Mouse (Mus musculus): Measurements from ENCODE around the gene Aig1. TPM values are rescaled to one million over a fixed set of nuclear protein-coding genes. Genes with fewer than 3 reads are reported as not detected.

Aig1 gene
- polyA plus RNA-seq, 1 experiment from 2014 or later, result 44.1 TPM

DNA sequence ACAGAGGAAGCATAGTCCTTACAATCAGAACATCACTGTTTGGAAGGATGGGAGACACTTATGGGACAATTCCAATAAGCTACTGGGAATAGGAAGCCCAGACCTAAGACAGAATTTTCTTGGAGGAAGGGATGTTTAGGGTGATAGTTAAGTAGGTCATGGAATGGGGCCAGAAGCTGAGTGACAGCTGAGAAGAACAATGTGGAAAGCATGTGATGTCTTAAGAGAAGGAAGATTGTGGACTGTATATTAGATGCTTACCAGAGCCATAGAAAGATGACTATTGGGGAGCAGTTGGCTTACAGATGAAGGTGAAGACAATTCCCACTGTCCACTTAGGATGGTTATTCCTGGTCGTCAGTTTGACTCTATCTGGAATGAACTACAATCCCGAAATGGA is 191.3 kb downstream of the Aig1 start:
- Histone ChIP-seq H3K4me2 (ENCODE audit: low read depth) (no peak overlapping the region), H3K27me3 (ENCODE audit: control insufficient read depth, insufficient read depth, low read length) (no peaks in the 10 kb centered on the region), H3K9ac (ENCODE audit: low read length) (no peak overlapping the region), H3K4me1 (ENCODE audit: control insufficient read depth, insufficient read depth, low read length) (no peaks in the 10 kb centered on the region), H3K4me3 (ENCODE audit: low read depth, low read length) (no peak overlapping the region), H3K27ac (ENCODE audit: low read depth, low read length) (no peak overlapping the region), H3K36me3 (ENCODE audit: control insufficient read depth, insufficient read depth, low read length) (no peaks in the 10 kb centered on the region), H3K9me3 (ENCODE audit: control insufficient read depth, low read length) (no peaks in the 10 kb centered on the region)
- ATAC-seq (ENCODE audit: insufficient read depth, low FRiP score, low TSS enrichment) (no peak), DNase-seq (ENCODE audit: low spot score) (no peak)
- WGBS, result 89% methylated on average over 2 of the region's 2 CpGs

DNA sequence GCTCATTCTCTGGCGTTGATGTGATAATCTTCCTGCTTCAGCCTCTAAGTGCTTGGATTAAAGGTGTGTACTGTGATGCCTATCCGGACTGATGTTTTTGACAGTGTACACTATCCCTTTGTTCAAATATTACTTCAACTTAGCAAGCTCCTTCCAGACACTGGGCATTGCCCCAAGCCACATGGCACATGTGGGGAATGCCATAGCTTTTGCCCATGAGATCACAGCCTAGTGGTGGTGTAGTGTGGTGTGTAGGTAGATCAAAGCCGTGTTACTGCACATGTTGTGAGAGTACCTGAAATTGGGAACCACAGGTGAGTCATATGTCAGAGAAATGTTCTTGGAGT is 193.8 kb downstream of the Aig1 start:
- no peak for ATAC-seq (ENCODE audit: insufficient read depth, low FRiP score, low TSS enrichment)

DNA sequence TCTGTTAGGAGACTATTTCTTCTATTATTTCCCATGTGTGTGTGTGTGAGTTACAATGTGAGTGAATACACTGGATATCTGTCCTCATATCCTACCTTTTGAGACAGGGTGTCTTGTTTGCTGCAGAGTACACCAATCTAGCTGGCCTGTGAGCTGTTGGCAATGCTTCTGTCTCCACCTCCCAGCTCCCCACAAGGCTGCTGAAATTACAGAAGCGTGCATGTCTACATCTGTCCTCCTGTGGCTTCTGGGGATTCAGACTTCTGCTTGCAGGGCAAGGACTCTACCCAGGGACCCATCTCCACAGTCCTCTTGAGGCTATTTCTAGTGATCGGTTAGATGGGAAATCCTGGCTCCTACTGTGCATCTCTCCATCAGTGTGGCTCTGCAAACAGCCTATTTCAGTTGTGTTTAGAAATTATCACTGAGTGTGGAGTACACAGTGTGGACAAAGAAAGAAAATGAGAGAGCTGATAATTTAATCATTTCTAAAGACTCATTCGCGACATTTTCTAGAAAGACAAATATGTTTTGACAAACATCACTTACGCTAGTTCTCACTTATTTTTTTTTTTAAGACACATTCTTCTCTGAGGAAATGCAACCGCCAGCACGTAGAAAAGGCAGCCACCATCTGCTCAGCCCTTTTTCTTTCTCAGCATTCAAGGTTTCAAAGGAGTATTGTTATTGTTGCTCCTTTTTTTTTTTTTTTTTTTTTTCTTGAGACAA is 194.3 kb downstream of the Aig1 start:
- H3K27ac ChIP-seq (ENCODE audit: low read depth, low read length), result no peak overlapping the region
- H3K4me3 ChIP-seq (ENCODE audit: low read depth, low read length), result no peak overlapping the region
- no peaks in the 10 kb centered on the region for H3K36me3 ChIP-seq (ENCODE audit: control insufficient read depth, insufficient read depth, low read length)
- H3K4me2 ChIP-seq (ENCODE audit: low read depth), result no peak overlapping the region
- H3K9me3 ChIP-seq (ENCODE audit: control insufficient read depth, low read length), result no peaks in the 10 kb centered on the region
- no peak for ATAC-seq (ENCODE audit: insufficient read depth, low FRiP score, low TSS enrichment)
- no peaks in the 10 kb centered on the region for H3K27me3 ChIP-seq (ENCODE audit: control insufficient read depth, insufficient read depth, low read length)
- H3K4me1 ChIP-seq (ENCODE audit: control insufficient read depth, insufficient read depth, low read length), result no peaks in the 10 kb centered on the region
- no peak for DNase-seq (ENCODE audit: low spot score)
- H3K9ac ChIP-seq (ENCODE audit: low read length), result no peak overlapping the region
- 78% methylated on average over 7 of the region's 7 CpGs for WGBS

More for the DNA sequence above, 193.8 kb downstream of the Aig1 start:
- Histone ChIP-seq H3K4me3 (ENCODE audit: low read depth, low read length) (no peak overlapping the region), H3K36me3 (ENCODE audit: control insufficient read depth, insufficient read depth, low read length) (no peaks in the 10 kb centered on the region), H3K4me1 (ENCODE audit: control insufficient read depth, insufficient read depth, low read length) (no peaks in the 10 kb centered on the region), H3K27ac (ENCODE audit: low read depth, low read length) (no peak overlapping the region), H3K4me2 (ENCODE audit: low read depth) (no peak overlapping the region), H3K27me3 (ENCODE audit: control insufficient read depth, insufficient read depth, low read length) (no peaks in the 10 kb centered on the region), H3K9me3 (ENCODE audit: control insufficient read depth, low read length) (no peaks in the 10 kb centered on the region), H3K9ac (ENCODE audit: low read length) (no peak overlapping the region)
- DNase-seq (ENCODE audit: low spot score), result no peak
- WGBS, result 86% methylated on average over 3 of the region's 3 CpGs

DNA sequence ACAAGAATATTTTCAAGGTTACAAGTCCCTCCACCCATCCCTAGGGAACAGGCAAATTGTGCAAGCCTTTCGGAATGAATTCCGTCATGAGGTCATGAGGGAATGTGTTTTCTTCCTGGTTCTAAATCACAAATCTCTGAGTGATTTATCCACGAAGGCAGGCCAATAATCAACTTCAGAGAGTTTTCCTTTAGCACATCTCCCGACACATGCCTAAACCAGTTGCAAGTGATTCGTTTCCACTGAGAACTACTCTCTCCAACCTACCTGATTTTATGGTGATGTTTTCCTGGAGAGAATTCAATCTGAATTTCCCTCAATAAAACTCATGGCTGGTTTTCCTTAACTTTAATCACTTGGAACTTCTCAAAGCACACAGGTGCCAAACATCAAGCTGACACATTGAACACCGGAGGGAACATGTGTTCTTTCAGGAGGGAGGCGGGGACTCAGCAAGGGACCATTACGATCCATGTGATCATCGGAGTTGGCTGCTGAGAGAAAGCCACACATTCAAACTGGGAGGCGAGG is 201.5 kb downstream of the Aig1 start:
- no peak for DNase-seq (ENCODE audit: low spot score)
- WGBS, result 72% methylated on average over 10 of the region's 10 CpGs
- H3K4me3 ChIP-seq (ENCODE audit: low read depth, low read length), result no peak overlapping the region

DNA sequence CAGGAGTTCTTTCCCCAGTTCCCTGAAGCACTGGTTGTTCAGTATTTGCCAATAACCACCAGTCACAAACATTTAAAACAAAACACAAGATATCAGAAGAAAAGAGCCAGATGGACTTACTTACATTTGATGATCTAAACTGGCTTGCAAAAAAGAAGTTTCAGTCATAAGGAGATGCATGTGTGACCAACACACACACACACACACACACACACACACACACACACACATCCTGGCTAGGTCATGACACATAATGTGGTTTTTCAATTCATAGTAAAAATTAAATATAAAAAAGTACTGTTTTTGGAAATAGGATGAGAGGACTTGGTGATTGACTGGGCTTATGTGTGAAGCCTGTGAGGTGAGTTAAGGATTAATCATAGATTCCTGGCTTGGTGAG is 205.3 kb downstream of the Aig1 start:
- Histone ChIP-seq H3K4me3 (ENCODE audit: low read depth, low read length) (no peak overlapping the region), H3K4me2 (ENCODE audit: low read depth) (no peak overlapping the region), H3K9me3 (ENCODE audit: control insufficient read depth, low read length) (no peaks in the 10 kb centered on the region), H3K27ac (ENCODE audit: low read depth, low read length) (no peak overlapping the region), H3K27me3 (ENCODE audit: control insufficient read depth, insufficient read depth, low read length) (no peaks in the 10 kb centered on the region), H3K9ac (ENCODE audit: low read length) (no peak overlapping the region), H3K4me1 (ENCODE audit: control insufficient read depth, insufficient read depth, low read length) (no peaks in the 10 kb centered on the region), H3K36me3 (ENCODE audit: control insufficient read depth, insufficient read depth, low read length) (no peaks in the 10 kb centered on the region)
- no peak for ATAC-seq (ENCODE audit: insufficient read depth, low FRiP score, low TSS enrichment)
- no peak for DNase-seq (ENCODE audit: low spot score)

More for the DNA sequence above, 201.5 kb downstream of the Aig1 start:
- Histone ChIP-seq H3K27ac (ENCODE audit: low read depth, low read length) (no peak overlapping the region), H3K4me2 (ENCODE audit: low read depth) (no peak overlapping the region), H3K27me3 (ENCODE audit: control insufficient read depth, insufficient read depth, low read length) (no peaks in the 10 kb centered on the region), H3K36me3 (ENCODE audit: control insufficient read depth, insufficient read depth, low read length) (no peaks in the 10 kb centered on the region), H3K9ac (ENCODE audit: low read length) (no peak overlapping the region), H3K9me3 (ENCODE audit: control insufficient read depth, low read length) (no peaks in the 10 kb centered on the region), H3K4me1 (ENCODE audit: control insufficient read depth, insufficient read depth, low read length) (no peaks in the 10 kb centered on the region)
- no peak for ATAC-seq (ENCODE audit: insufficient read depth, low FRiP score, low TSS enrichment)

DNA sequence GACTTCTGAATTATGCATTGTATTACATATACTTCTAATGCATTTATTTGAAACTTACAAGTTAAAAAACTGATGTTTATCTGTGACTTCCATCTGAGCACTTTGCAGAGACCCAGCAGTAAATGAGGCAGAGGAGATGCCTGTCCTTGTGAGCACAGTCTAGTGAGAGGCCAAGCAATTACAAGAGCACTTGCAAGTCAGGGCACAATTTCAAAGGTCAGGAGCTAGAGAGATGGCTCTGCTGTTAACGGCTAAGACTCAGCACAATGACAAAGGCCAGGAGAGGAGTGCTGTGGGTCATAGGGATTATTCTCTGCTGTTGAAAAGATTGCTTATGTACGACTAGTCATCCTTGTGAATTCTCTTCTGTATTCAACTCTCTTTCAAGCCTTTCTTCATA is 209.0 kb downstream of the Aig1 start:
- no peak overlapping the region for H3K4me3 ChIP-seq (ENCODE audit: low read depth, low read length)
- no peaks in the 10 kb centered on the region for H3K27me3 ChIP-seq (ENCODE audit: control insufficient read depth, insufficient read depth, low read length)
- ATAC-seq (ENCODE audit: insufficient read depth, low FRiP score, low TSS enrichment) (no peak), DNase-seq (ENCODE audit: low spot score) (no peak)
- H3K4me2 ChIP-seq (ENCODE audit: low read depth), result no peak overlapping the region
- H3K4me1 ChIP-seq (ENCODE audit: control insufficient read depth, insufficient read depth, low read length), result no peaks in the 10 kb centered on the region
- no peaks in the 10 kb centered on the region for H3K9me3 ChIP-seq (ENCODE audit: control insufficient read depth, low read length)
- no peaks in the 10 kb centered on the region for H3K36me3 ChIP-seq (ENCODE audit: control insufficient read depth, insufficient read depth, low read length)
- H3K27ac ChIP-seq (ENCODE audit: low read depth, low read length), result no peak overlapping the region
- H3K9ac ChIP-seq (ENCODE audit: low read length), result no peak overlapping the region
- 36% methylated on average over 2 of the region's 2 CpGs for WGBS

DNA sequence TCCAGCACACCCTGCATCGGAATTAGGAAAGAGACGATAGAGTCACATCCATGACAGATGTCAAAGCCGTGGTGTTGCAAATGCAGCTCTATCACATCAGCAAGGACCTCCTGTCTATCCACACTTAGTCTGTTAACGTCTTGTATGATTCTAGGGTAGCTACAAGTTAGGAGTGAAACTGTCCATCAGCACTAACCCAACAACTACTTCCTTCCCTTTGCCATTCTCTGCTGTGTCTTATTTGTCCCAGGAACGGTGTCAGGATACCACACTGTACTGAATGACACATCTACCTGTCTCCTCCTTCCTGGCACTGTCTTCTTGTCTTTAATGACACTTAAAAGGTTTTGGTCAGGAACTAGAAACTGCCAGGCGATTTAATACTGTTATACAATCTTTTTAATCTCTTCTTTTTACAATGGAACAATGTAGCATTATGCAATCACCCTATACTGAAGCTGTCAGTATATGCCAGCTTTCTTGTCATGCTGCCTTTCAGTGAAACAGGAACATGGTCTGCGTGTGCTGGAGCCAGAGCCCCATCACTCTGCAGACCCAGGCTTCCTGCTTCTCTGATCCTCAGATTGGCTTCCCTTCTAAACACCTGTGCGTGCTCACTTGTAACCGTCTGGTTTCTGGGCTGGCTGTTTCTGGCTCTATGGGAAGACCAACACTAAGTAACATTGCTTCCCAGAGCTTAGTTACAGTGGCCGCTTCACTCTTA is 214.9 kb downstream of the Aig1 start:
- no peaks in the 10 kb centered on the region for H3K9me3 ChIP-seq (ENCODE audit: control insufficient read depth, low read length)
- no peaks in the 10 kb centered on the region for H3K27me3 ChIP-seq (ENCODE audit: control insufficient read depth, insufficient read depth, low read length)
- no peaks in the 10 kb centered on the region for H3K36me3 ChIP-seq (ENCODE audit: control insufficient read depth, insufficient read depth, low read length)
- no peak overlapping the region for H3K9ac ChIP-seq (ENCODE audit: low read length)
- no peak overlapping the region for H3K4me2 ChIP-seq (ENCODE audit: low read depth)
- no peaks in the 10 kb centered on the region for H3K4me1 ChIP-seq (ENCODE audit: control insufficient read depth, insufficient read depth, low read length)
- no peak overlapping the region for H3K4me3 ChIP-seq (ENCODE audit: low read depth, low read length)
- WGBS, result 88% methylated on average over 10 of the region's 10 CpGs
- H3K27ac ChIP-seq (ENCODE audit: low read depth, low read length), result no peak overlapping the region
- ATAC-seq (ENCODE audit: insufficient read depth, low FRiP score, low TSS enrichment) (no peak), DNase-seq (ENCODE audit: low spot score) (no peak)

DNA sequence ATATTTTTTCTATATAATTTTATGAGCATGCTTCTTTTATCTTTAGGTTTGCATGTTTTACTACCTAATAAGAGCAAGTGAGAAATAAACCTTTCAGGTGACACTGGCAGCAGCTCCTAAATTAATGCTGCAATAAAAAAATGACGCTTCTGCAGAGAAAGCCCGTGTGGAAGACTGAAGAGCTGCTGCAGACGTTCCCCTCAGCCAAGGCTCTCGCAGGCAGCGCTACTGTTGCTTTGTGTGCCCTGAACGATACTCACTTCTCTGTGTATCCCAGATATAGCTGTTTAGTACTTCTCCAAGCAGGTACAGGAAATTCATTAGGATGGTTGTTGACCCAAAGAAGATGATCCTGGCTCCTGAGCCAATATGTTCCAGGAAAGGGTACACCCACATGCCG is 215.5 kb downstream of the Aig1 start:
- H3K36me3 ChIP-seq (ENCODE audit: control insufficient read depth, insufficient read depth, low read length), result no peaks in the 10 kb centered on the region
- no peak overlapping the region for H3K9ac ChIP-seq (ENCODE audit: low read length)
- no peak overlapping the region for H3K4me2 ChIP-seq (ENCODE audit: low read depth)
- no peak for DNase-seq (ENCODE audit: low spot score)
- H3K27ac ChIP-seq (ENCODE audit: low read depth, low read length), result no peak overlapping the region
- H3K9me3 ChIP-seq (ENCODE audit: control insufficient read depth, low read length), result no peaks in the 10 kb centered on the region
- no peaks in the 10 kb centered on the region for H3K27me3 ChIP-seq (ENCODE audit: control insufficient read depth, insufficient read depth, low read length)
- no peak for ATAC-seq (ENCODE audit: insufficient read depth, low FRiP score, low TSS enrichment)
- no peak overlapping the region for H3K4me3 ChIP-seq (ENCODE audit: low read depth, low read length)
- 77% methylated on average over 7 of the region's 7 CpGs for WGBS
- H3K4me1 ChIP-seq (ENCODE audit: control insufficient read depth, insufficient read depth, low read length), result no peaks in the 10 kb centered on the region

DNA sequence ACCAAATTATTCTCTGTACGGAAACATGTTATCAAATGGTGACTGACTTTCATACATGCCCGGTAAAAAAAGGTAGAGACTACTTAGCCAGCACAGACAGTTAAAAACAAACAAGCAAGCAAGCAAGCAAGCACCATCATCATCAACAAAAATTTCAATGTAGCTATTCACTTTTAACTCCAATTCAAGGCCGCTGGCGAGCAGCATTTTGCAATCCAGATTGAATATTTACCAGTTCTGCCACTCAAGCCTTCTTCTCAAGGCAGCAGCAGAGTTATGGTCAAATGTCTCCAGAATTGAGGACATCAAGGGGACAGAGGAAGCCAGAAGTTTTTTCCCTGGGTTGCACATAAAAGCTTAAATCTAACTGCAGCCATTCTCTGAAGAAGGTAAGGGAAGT is 216.7 kb downstream of the Aig1 start:
- no peaks in the 10 kb centered on the region for H3K36me3 ChIP-seq (ENCODE audit: control insufficient read depth, insufficient read depth, low read length)
- H3K27me3 ChIP-seq (ENCODE audit: control insufficient read depth, insufficient read depth, low read length), result no peaks in the 10 kb centered on the region
- no peak for ATAC-seq (ENCODE audit: insufficient read depth, low FRiP score, low TSS enrichment)
- H3K4me2 ChIP-seq (ENCODE audit: low read depth), result no peak overlapping the region
- no peaks in the 10 kb centered on the region for H3K9me3 ChIP-seq (ENCODE audit: control insufficient read depth, low read length)
- no peak overlapping the region for H3K27ac ChIP-seq (ENCODE audit: low read depth, low read length)
- no peaks in the 10 kb centered on the region for H3K4me1 ChIP-seq (ENCODE audit: control insufficient read depth, insufficient read depth, low read length)
- WGBS, result 92% methylated on average over 4 of the region's 4 CpGs
- no peak overlapping the region for H3K4me3 ChIP-seq (ENCODE audit: low read depth, low read length)
- DNase-seq (ENCODE audit: low spot score), result no peak
- no peak overlapping the region for H3K9ac ChIP-seq (ENCODE audit: low read length)

Measured in neural tube, embryonic 11.5 days (tissue).